Mouse (Mus musculus): ENCODE results near the gene Ank3. TPM values are rescaled to one million over a fixed set of nuclear protein-coding genes. Genes with fewer than 3 reads are reported as not detected.

The Ank3 gene
- polyA plus RNA-seq, 1 experiment from 2014 or later = 48.9 TPM

GRCm38 (mm10) chr10:69656321-69656720, 257.7 kb downstream of the Ank3 start:
- Histone ChIP-seq H3K27ac (ENCODE audit: low read depth, low read length) (no peak overlapping the region), H3K36me3 (ENCODE audit: control insufficient read depth, insufficient read depth, low read length) (no peaks in the 10 kb centered on the region), H3K9me3 (replicated peaks; ENCODE audit: control insufficient read depth, low read length) (no peaks in the 10 kb centered on the region), H3K4me2 (no peak overlapping the region), H3K4me1 (ENCODE audit: control insufficient read depth, insufficient read depth, low read length) (peaks cover 24% of the 10 kb centered on the region), H3K9ac (ENCODE audit: low read depth, low read length) (no peak overlapping the region), H3K4me3 (ENCODE audit: low read depth, low read length) (no peak overlapping the region), H3K27me3 (ENCODE audit: control insufficient read depth, insufficient read depth, low read length) (no peaks in the 10 kb centered on the region)
- WGBS (ENCODE audit: insufficient replicate concordance) = 23% methylated on average over 3 of the region's 3 CpGs
- no peak for ATAC-seq (replicated peaks; ENCODE audit: insufficient number of reproducible peaks, low FRiP score, low TSS enrichment)

GRCm38 (mm10) chr10:69659818-69660217, 261.2 kb downstream of the Ank3 start:
- Histone ChIP-seq H3K27ac (ENCODE audit: low read depth, low read length) (no peak overlapping the region), H3K4me2 (no peak overlapping the region), H3K4me1 (ENCODE audit: control insufficient read depth, insufficient read depth, low read length) (0 out of 2 replicates have a peak, but pooled peaks cover 2% of the 10 kb centered on the region), H3K4me3 (ENCODE audit: low read depth, low read length) (no peak overlapping the region), H3K36me3 (ENCODE audit: control insufficient read depth, insufficient read depth, low read length) (no peaks in the 10 kb centered on the region), H3K9me3 (replicated peaks; ENCODE audit: control insufficient read depth, low read length) (no peaks in the 10 kb centered on the region), H3K9ac (ENCODE audit: low read depth, low read length) (no peak overlapping the region), H3K27me3 (ENCODE audit: control insufficient read depth, insufficient read depth, low read length) (no peaks in the 10 kb centered on the region)
- 87% methylated on average over 4 of the region's 4 CpGs for WGBS (ENCODE audit: insufficient replicate concordance)
- no peak for ATAC-seq (replicated peaks; ENCODE audit: insufficient number of reproducible peaks, low FRiP score, low TSS enrichment)

GRCm38 (mm10) chr10:69662338-69662737, 263.8 kb downstream of the Ank3 start:
- Histone ChIP-seq H3K4me3 (ENCODE audit: low read depth, low read length) (no peak overlapping the region), H3K9ac (ENCODE audit: low read depth, low read length) (no peak overlapping the region), H3K9me3 (replicated peaks; ENCODE audit: control insufficient read depth, low read length) (no peaks in the 10 kb centered on the region), H3K4me2 (no peak overlapping the region), H3K27me3 (ENCODE audit: control insufficient read depth, insufficient read depth, low read length) (no peaks in the 10 kb centered on the region), H3K4me1 (ENCODE audit: control insufficient read depth, insufficient read depth, low read length) (no peaks in the 10 kb centered on the region), H3K36me3 (ENCODE audit: control insufficient read depth, insufficient read depth, low read length) (no peaks in the 10 kb centered on the region), H3K27ac (ENCODE audit: low read depth, low read length) (no peak overlapping the region)
- WGBS (ENCODE audit: insufficient replicate concordance) = 7% methylated on average over 7 of the region's 7 CpGs
- ATAC-seq (replicated peaks; ENCODE audit: insufficient number of reproducible peaks, low FRiP score, low TSS enrichment) = 0 out of 2 replicates have a peak, but pooled peaks have one; percentile 42

GRCm38 (mm10) chr10:69667482-69667881, 268.9 kb downstream of the Ank3 start:
- H3K9ac ChIP-seq (ENCODE audit: low read depth, low read length) = no peak overlapping the region
- 0 out of 2 replicates have a peak, but pooled peaks cover 2% of the 10 kb centered on the region for H3K4me1 ChIP-seq (ENCODE audit: control insufficient read depth, insufficient read depth, low read length)
- no peak overlapping the region for H3K4me3 ChIP-seq (ENCODE audit: low read depth, low read length)
- H3K27me3 ChIP-seq (ENCODE audit: control insufficient read depth, insufficient read depth, low read length) = no peaks in the 10 kb centered on the region
- no peak overlapping the region for H3K4me2 ChIP-seq
- WGBS (ENCODE audit: insufficient replicate concordance) = 78% methylated on average over 4 of the region's 4 CpGs
- H3K27ac ChIP-seq (ENCODE audit: low read depth, low read length) = no peak overlapping the region
- ATAC-seq (replicated peaks; ENCODE audit: insufficient number of reproducible peaks, low FRiP score, low TSS enrichment) = no peak
- no peaks in the 10 kb centered on the region for H3K9me3 ChIP-seq (replicated peaks; ENCODE audit: control insufficient read depth, low read length)
- H3K36me3 ChIP-seq (ENCODE audit: control insufficient read depth, insufficient read depth, low read length) = no peaks in the 10 kb centered on the region

- Histone ChIP-seq H3K36me3 (ENCODE audit: control insufficient read depth, insufficient read depth, low read length) (no peaks in the 10 kb centered on the region), H3K27ac (ENCODE audit: low read depth, low read length) (no peak overlapping the region), H3K9ac (ENCODE audit: low read depth, low read length) (no peak overlapping the region), H3K4me1 (ENCODE audit: control insufficient read depth, insufficient read depth, low read length) (0 out of 2 replicates have a peak, but pooled peaks cover 2% of the 10 kb centered on the region), H3K4me3 (ENCODE audit: low read depth, low read length) (no peak overlapping the region), H3K27me3 (ENCODE audit: control insufficient read depth, insufficient read depth, low read length) (no peaks in the 10 kb centered on the region), H3K4me2 (no peak overlapping the region), H3K9me3 (replicated peaks; ENCODE audit: control insufficient read depth, low read length) (no peaks in the 10 kb centered on the region)
- WGBS (ENCODE audit: insufficient replicate concordance) = 13% methylated on average over 1 of the region's 1 CpGs
- ATAC-seq (replicated peaks; ENCODE audit: insufficient number of reproducible peaks, low FRiP score, low TSS enrichment) = no peak
Measured at GRCm38 (mm10) chr10:69670496-69670895, 271.9 kb downstream of the Ank3 start.

- no peak for ATAC-seq (replicated peaks; ENCODE audit: insufficient number of reproducible peaks, low FRiP score, low TSS enrichment)
- Histone ChIP-seq H3K4me1 (ENCODE audit: control insufficient read depth, insufficient read depth, low read length) (0 out of 2 replicates have a peak, but pooled peaks cover 2% of the 10 kb centered on the region), H3K27ac (ENCODE audit: low read depth, low read length) (no peak overlapping the region), H3K36me3 (ENCODE audit: control insufficient read depth, insufficient read depth, low read length) (no peaks in the 10 kb centered on the region), H3K4me3 (ENCODE audit: low read depth, low read length) (no peak overlapping the region), H3K27me3 (ENCODE audit: control insufficient read depth, insufficient read depth, low read length) (no peaks in the 10 kb centered on the region), H3K4me2 (no peak overlapping the region), H3K9ac (ENCODE audit: low read depth, low read length) (no peak overlapping the region), H3K9me3 (replicated peaks; ENCODE audit: control insufficient read depth, low read length) (no peaks in the 10 kb centered on the region)
- 21% methylated on average over 2 of the region's 2 CpGs for WGBS (ENCODE audit: insufficient replicate concordance)
Measured at GRCm38 (mm10) chr10:69670959-69671358, 272.4 kb downstream of the Ank3 start.

- no peak overlapping the region for H3K4me2 ChIP-seq
- H3K27me3 ChIP-seq (ENCODE audit: control insufficient read depth, insufficient read depth, low read length) = no peaks in the 10 kb centered on the region
- 0 out of 2 replicates have a peak, but pooled peaks cover 2% of the 10 kb centered on the region for H3K4me1 ChIP-seq (ENCODE audit: control insufficient read depth, insufficient read depth, low read length)
- WGBS (ENCODE audit: insufficient replicate concordance) = 73% methylated on average over 3 of the region's 3 CpGs
- H3K9ac ChIP-seq (ENCODE audit: low read depth, low read length) = no peak overlapping the region
- no peaks in the 10 kb centered on the region for H3K36me3 ChIP-seq (ENCODE audit: control insufficient read depth, insufficient read depth, low read length)
- no peak overlapping the region for H3K4me3 ChIP-seq (ENCODE audit: low read depth, low read length)
- no peak overlapping the region for H3K27ac ChIP-seq (ENCODE audit: low read depth, low read length)
- no peak for ATAC-seq (replicated peaks; ENCODE audit: insufficient number of reproducible peaks, low FRiP score, low TSS enrichment)
- H3K9me3 ChIP-seq (replicated peaks; ENCODE audit: control insufficient read depth, low read length) = no peaks in the 10 kb centered on the region
Measured at GRCm38 (mm10) chr10:69671505-69671904, 272.9 kb downstream of the Ank3 start.

- H3K9ac ChIP-seq (ENCODE audit: low read depth, low read length) = no peak overlapping the region
- H3K27ac ChIP-seq (ENCODE audit: low read depth, low read length) = no peak overlapping the region
- no peaks in the 10 kb centered on the region for H3K9me3 ChIP-seq (replicated peaks; ENCODE audit: control insufficient read depth, low read length)
- H3K36me3 ChIP-seq (ENCODE audit: control insufficient read depth, insufficient read depth, low read length) = no peaks in the 10 kb centered on the region
- no peaks in the 10 kb centered on the region for H3K27me3 ChIP-seq (ENCODE audit: control insufficient read depth, insufficient read depth, low read length)
- ATAC-seq (replicated peaks; ENCODE audit: insufficient number of reproducible peaks, low FRiP score, low TSS enrichment) = no peak
- H3K4me2 ChIP-seq = no peak overlapping the region
- 0 out of 2 replicates have a peak, but pooled peaks cover 2% of the 10 kb centered on the region for H3K4me1 ChIP-seq (ENCODE audit: control insufficient read depth, insufficient read depth, low read length)
- no peak overlapping the region for H3K4me3 ChIP-seq (ENCODE audit: low read depth, low read length)
Measured at GRCm38 (mm10) chr10:69672545-69672944, 274.0 kb downstream of the Ank3 start.

- 83% methylated on average over 15 of the region's 15 CpGs for WGBS (ENCODE audit: insufficient replicate concordance)
- no peak overlapping the region for H3K9ac ChIP-seq (ENCODE audit: low read depth, low read length)
- no peak overlapping the region for H3K27ac ChIP-seq (ENCODE audit: low read depth, low read length)
- H3K4me2 ChIP-seq = no peak overlapping the region
- no peaks in the 10 kb centered on the region for H3K36me3 ChIP-seq (ENCODE audit: control insufficient read depth, insufficient read depth, low read length)
- no peaks in the 10 kb centered on the region for H3K27me3 ChIP-seq (ENCODE audit: control insufficient read depth, insufficient read depth, low read length)
- no peak overlapping the region for H3K4me3 ChIP-seq (ENCODE audit: low read depth, low read length)
- no peaks in the 10 kb centered on the region for H3K4me1 ChIP-seq (ENCODE audit: control insufficient read depth, insufficient read depth, low read length)
- no peaks in the 10 kb centered on the region for H3K9me3 ChIP-seq (replicated peaks; ENCODE audit: control insufficient read depth, low read length)
- ATAC-seq (replicated peaks; ENCODE audit: insufficient number of reproducible peaks, low FRiP score, low TSS enrichment) = no peak
Measured at GRCm38 (mm10) chr10:69678230-69678629, 279.7 kb downstream of the Ank3 start.
